Mouse (Mus musculus) cerebellum, adult 2 months (tissue): ENCODE data around the gene Pcbp1.

Experiments
- CTCF ChIP-seq: fragments of 200-500 bp; IDR thresholded peaks from 2 replicates; pipeline ENCODE4 v1.5.1; 2011; ENCODE audit warnings: low read depth, mild to moderate bottlenecking, control low read depth, low read length, moderate library complexity, borderline replicate concordance; ENCODE audit not compliant: insufficient read depth
- POLR2A ChIP-seq: fragments of 200-500 bp; IDR thresholded peaks from 2 replicates; pipeline ENCODE4 v1.6.1; 2011; ENCODE audit warnings: low read length, control low read depth, borderline replicate concordance; ENCODE audit not compliant: insufficient read depth

GRCm38 (mm10) chr6:86509194-86509865 is 16.8 kb downstream of the Pcbp1 start:
- TF ChIP-seq CTCF: no peak
- TF ChIP-seq POLR2A: no peak
